Mouse (Mus musculus): ENCODE measurements around the gene Zmynd11. TPM values are rescaled to one million over a fixed set of nuclear protein-coding genes. Genes with fewer than 3 reads are reported as not detected.
"Not testable (repeated sequence)": the region's sequence is repeated elsewhere in the genome, so short reads cannot be mapped to it uniquely, and the experiment has no call there.

Zmynd11 gene
- polyA plus RNA-seq, 1 experiment from 2014 or later: 47.7 TPM

DNA sequence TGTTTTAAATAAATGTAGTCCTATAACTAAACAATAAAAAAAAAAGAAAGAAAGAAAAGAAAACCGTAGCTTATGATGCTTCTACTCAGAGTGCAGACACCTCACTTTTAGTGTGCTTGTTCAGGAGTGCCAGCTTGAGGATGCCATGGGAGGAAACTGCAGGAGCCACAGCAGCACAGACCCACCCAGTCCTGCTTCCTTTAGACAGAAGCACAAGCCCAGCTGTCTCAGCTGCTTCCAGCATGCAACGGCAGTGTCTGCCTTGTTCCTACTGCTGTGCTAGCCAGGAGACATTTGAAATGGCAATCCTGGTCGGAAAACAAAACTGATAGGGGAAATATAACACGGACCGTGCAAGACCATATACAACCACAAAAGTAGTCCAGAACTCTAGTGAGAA is 28.1 kb downstream of the Zmynd11 start:
- WGBS: 71% methylated on average over 5 of the region's 5 CpGs
- DNase-seq (ENCODE audit: low spot score) (no peak), ATAC-seq (ENCODE audit: low FRiP score, low TSS enrichment) (no peak)
- no peak for TF ChIP-seq CTCF (IDR thresholded peaks at IDR 0.05; ENCODE audit: low read depth)
- no peak for TF ChIP-seq EP300 (optimal IDR thresholded peaks at IDR 0.05)
- Histone ChIP-seq H3K27me3 (ENCODE audit: control insufficient read depth, insufficient read depth, low read length) (no peaks in the 10 kb centered on the region), H3K27ac (replicated peaks) (no peak overlapping the region), H3K4me3 (ENCODE audit: low read depth, low read length) (no peak overlapping the region), H3K9me3 (ENCODE audit: control insufficient read depth, low read length) (no peaks in the 10 kb centered on the region), H3K4me1 (replicated peaks; ENCODE audit: control insufficient read depth, insufficient read depth) (no peaks in the 10 kb centered on the region), H3K36me3 (ENCODE audit: control insufficient read depth, insufficient read depth, low read length) (no peaks in the 10 kb centered on the region), H3K9ac (ENCODE audit: low read length) (no peak overlapping the region), H3K4me2 (replicated peaks; ENCODE audit: low read depth) (no peak overlapping the region)

DNA sequence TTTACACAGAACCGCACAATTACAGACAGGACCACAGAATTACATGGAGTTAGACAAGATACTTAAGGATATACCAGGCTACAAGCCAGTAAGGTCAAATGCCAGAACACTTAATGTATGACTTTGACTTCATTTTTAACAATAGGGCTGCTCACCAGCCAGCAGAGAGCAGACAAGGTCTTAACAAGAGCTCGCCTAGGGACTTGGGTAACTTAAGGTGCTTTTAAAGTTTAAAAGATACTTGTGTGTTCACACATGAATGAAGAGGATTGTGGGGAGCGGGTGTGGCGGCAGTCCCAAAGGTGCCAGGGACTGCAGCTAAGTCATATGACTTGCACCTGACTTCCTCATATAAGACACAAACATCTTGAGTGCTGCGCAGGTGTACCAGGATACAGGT is 32.9 kb downstream of the Zmynd11 start:
- H3K36me3 ChIP-seq (ENCODE audit: control insufficient read depth, insufficient read depth, low read length); H3K9ac ChIP-seq (ENCODE audit: low read length); DNase-seq (ENCODE audit: low spot score); ATAC-seq (ENCODE audit: low FRiP score, low TSS enrichment); H3K4me3 ChIP-seq (ENCODE audit: low read depth, low read length); H3K27ac ChIP-seq (replicated peaks); H3K9me3 ChIP-seq (ENCODE audit: control insufficient read depth, low read length); H3K27me3 ChIP-seq (ENCODE audit: control insufficient read depth, insufficient read depth, low read length); H3K4me2 ChIP-seq (replicated peaks; ENCODE audit: low read depth); H3K4me1 ChIP-seq (replicated peaks; ENCODE audit: control insufficient read depth, insufficient read depth): not testable (repeated sequence)
- 91% methylated on average over 4 of the region's 5 CpGs for WGBS

DNA sequence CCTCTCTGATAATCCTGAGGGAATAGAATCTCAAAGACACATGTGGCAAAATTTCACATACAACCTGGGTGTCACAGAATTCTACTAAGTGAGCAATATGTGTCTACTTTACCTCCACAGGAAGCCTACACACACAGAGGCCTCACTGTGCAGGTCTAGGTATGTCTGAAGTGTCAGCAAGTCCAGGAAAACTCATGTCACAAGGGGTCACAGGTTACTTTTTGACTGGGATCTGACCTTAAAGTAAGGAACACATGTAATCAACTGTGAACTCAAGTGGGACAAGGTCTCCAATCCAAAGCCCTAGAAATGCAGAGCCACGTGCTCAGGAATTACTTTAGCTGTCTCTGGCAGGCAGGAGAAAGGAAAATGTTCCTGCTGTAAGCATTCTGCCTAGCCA is 36.1 kb downstream of the Zmynd11 start:
- H3K27me3 ChIP-seq (ENCODE audit: control insufficient read depth, insufficient read depth, low read length): no peaks in the 10 kb centered on the region
- no peak overlapping the region for H3K4me3 ChIP-seq (ENCODE audit: low read depth, low read length)
- no peak overlapping the region for H3K27ac ChIP-seq (replicated peaks)
- DNase-seq (ENCODE audit: low spot score) (no peak), ATAC-seq (ENCODE audit: low FRiP score, low TSS enrichment) (no peak)
- TF ChIP-seq EP300 (optimal IDR thresholded peaks at IDR 0.05): no peak
- TF ChIP-seq CTCF (IDR thresholded peaks at IDR 0.05; ENCODE audit: low read depth): no peak
- 45% methylated on average over 1 of the region's 1 CpGs for WGBS
- H3K4me1 ChIP-seq (replicated peaks; ENCODE audit: control insufficient read depth, insufficient read depth): no peaks in the 10 kb centered on the region
- peaks cover 5% of the 10 kb centered on the region; the same call in 1 of the 2 replicates for H3K36me3 ChIP-seq (ENCODE audit: control insufficient read depth, insufficient read depth, low read length)
- no peak overlapping the region for H3K4me2 ChIP-seq (replicated peaks; ENCODE audit: low read depth)
- no peaks in the 10 kb centered on the region for H3K9me3 ChIP-seq (ENCODE audit: control insufficient read depth, low read length)
- H3K9ac ChIP-seq (ENCODE audit: low read length): no peak overlapping the region

GRCm38 (mm10) chr13:9715224-9715623 is 49.9 kb downstream of the Zmynd11 start:
- WGBS: 72% methylated on average over 1 of the region's 1 CpGs
- no peak for DNase-seq (ENCODE audit: low spot score)
- ATAC-seq (ENCODE audit: low FRiP score, low TSS enrichment): no peak

GRCm38 (mm10) chr13:9713462-9714134 is 51.5 kb downstream of the Zmynd11 start:
- TF ChIP-seq CTCF (IDR thresholded peaks at IDR 0.05; ENCODE audit: low read depth): no peak
- TF ChIP-seq EP300 (optimal IDR thresholded peaks at IDR 0.05): no peak
- no peak overlapping the region for H3K4me3 ChIP-seq (ENCODE audit: low read depth, low read length)
- H3K9ac ChIP-seq (ENCODE audit: low read length): no peak overlapping the region
- H3K36me3 ChIP-seq (ENCODE audit: control insufficient read depth, insufficient read depth, low read length): peaks cover 4% of the 10 kb centered on the region; the same call in 1 of the 2 replicates
- no peak overlapping the region for H3K4me2 ChIP-seq (replicated peaks; ENCODE audit: low read depth)
- H3K27me3 ChIP-seq (ENCODE audit: control insufficient read depth, insufficient read depth, low read length): no peaks in the 10 kb centered on the region
- WGBS: 80% methylated on average over 6 of the region's 6 CpGs
- ATAC-seq (ENCODE audit: low FRiP score, low TSS enrichment) (no peak), DNase-seq (ENCODE audit: low spot score) (no peak)
- H3K27ac ChIP-seq (replicated peaks): no peak overlapping the region
- H3K9me3 ChIP-seq (ENCODE audit: control insufficient read depth, low read length): no peaks in the 10 kb centered on the region
- H3K4me1 ChIP-seq (replicated peaks; ENCODE audit: control insufficient read depth, insufficient read depth): no peaks in the 10 kb centered on the region

More at GRCm38 (mm10) chr13:9715224-9715623, 49.9 kb downstream of the Zmynd11 start:
- Histone ChIP-seq H3K27ac (replicated peaks) (no peak overlapping the region), H3K36me3 (ENCODE audit: control insufficient read depth, insufficient read depth, low read length) (peaks cover 6% of the 10 kb centered on the region; the same call in 1 of the 2 replicates), H3K4me3 (ENCODE audit: low read depth, low read length) (no peak overlapping the region), H3K9ac (ENCODE audit: low read length) (no peak overlapping the region), H3K4me1 (replicated peaks; ENCODE audit: control insufficient read depth, insufficient read depth) (no peaks in the 10 kb centered on the region), H3K27me3 (ENCODE audit: control insufficient read depth, insufficient read depth, low read length) (no peaks in the 10 kb centered on the region), H3K9me3 (ENCODE audit: control insufficient read depth, low read length) (no peaks in the 10 kb centered on the region), H3K4me2 (replicated peaks; ENCODE audit: low read depth) (no peak overlapping the region)
- TF ChIP-seq EP300 (optimal IDR thresholded peaks at IDR 0.05): no peak
- no peak for TF ChIP-seq CTCF (IDR thresholded peaks at IDR 0.05; ENCODE audit: low read depth)

GRCm38 (mm10) chr13:9712971-9713370 is 52.2 kb downstream of the Zmynd11 start:
- ATAC-seq (ENCODE audit: low FRiP score, low TSS enrichment) (no peak), DNase-seq (ENCODE audit: low spot score) (no peak)
- no peak overlapping the region for H3K9ac ChIP-seq (ENCODE audit: low read length)
- H3K4me1 ChIP-seq (replicated peaks; ENCODE audit: control insufficient read depth, insufficient read depth): no peaks in the 10 kb centered on the region
- 77% methylated on average over 3 of the region's 3 CpGs for WGBS
- no peak overlapping the region for H3K27ac ChIP-seq (replicated peaks)
- no peaks in the 10 kb centered on the region for H3K9me3 ChIP-seq (ENCODE audit: control insufficient read depth, low read length)
- no peak overlapping the region for H3K4me2 ChIP-seq (replicated peaks; ENCODE audit: low read depth)
- H3K27me3 ChIP-seq (ENCODE audit: control insufficient read depth, insufficient read depth, low read length): no peaks in the 10 kb centered on the region
- peaks cover 4% of the 10 kb centered on the region; the same call in 1 of the 2 replicates for H3K36me3 ChIP-seq (ENCODE audit: control insufficient read depth, insufficient read depth, low read length)
- TF ChIP-seq CTCF (IDR thresholded peaks at IDR 0.05; ENCODE audit: low read depth) (no peak), EP300 (optimal IDR thresholded peaks at IDR 0.05) (no peak)
- H3K4me3 ChIP-seq (ENCODE audit: low read depth, low read length): no peak overlapping the region
